ENCODE assay signal across 24 mouse cellular contexts in genomic region chr7:3450671-3451070, GRCm38 (mm10). TPM values are rescaled to one million over a fixed set of nuclear protein-coding genes. Genes with fewer than 3 reads are reported as not detected.
"Had no signal": no experiment of that assay in that cellular context is flagged by ENCODE, and none has a peak within 500 bp of the region (broad histone marks: within the 10 kb centered on the region; RNA-seq: fewer than 3 reads in every experiment).

No protein-coding gene starts in this region.

- H3K36me3 ChIP-seq: midbrain, embryonic 10.5 days; midbrain, embryonic 12.5 days; neural tube, embryonic 12.5 days had no signal

- H3K27ac ChIP-seq: midbrain, embryonic 10.5 days; midbrain, embryonic 12.5 days; neural tube, embryonic 12.5 days had no signal

- H3K9me3 ChIP-seq: midbrain, embryonic 10.5 days; midbrain, embryonic 12.5 days; neural tube, embryonic 12.5 days had no signal

- H3K4me1 ChIP-seq: midbrain, embryonic 10.5 days; midbrain, embryonic 12.5 days; neural tube, embryonic 12.5 days had no signal

- H3K4me3 ChIP-seq: midbrain, embryonic 10.5 days; midbrain, embryonic 12.5 days; neural tube, embryonic 12.5 days had no signal

- H3K9ac ChIP-seq: lung, embryonic 14.5 days; midbrain, embryonic 12.5 days; neural tube, embryonic 12.5 days had no signal

- H3K4me2 ChIP-seq: lung, embryonic 14.5 days; midbrain, embryonic 12.5 days; neural tube, embryonic 12.5 days had no signal

- DNase-seq: lung, adult 18-20 months; lung, embryonic 14.5 days; lung, postnatal 10 days; lung, postnatal 4 days; midbrain, embryonic 14.5 days; retina, postnatal 1 day; right cerebral cortex, adult 18-20 months; right cerebral cortex, postnatal 25 days; right cerebral cortex, postnatal 4 days; spleen, adult 18-20 months; thymus, adult 18-20 months; thymus, postnatal 14 days; thymus, postnatal 36 days had no signal

- H3K27me3 ChIP-seq: neural tube, embryonic 12.5 days had no signal

- ATAC-seq: midbrain, embryonic 16.5 days had no signal

RNA-seq across cellular contexts. Expression of gene Cacng6, which starts 26.7 kb away (rescaled TPM):
- total RNA-seq: megakaryocyte, adult 5-6 weeks; megakaryocyte-erythroid progenitor cell, adult 5-6 weeks; neutrophil, adult 5-6 weeks had no signal
- polyA plus RNA-seq: lung, embryonic 14.5 days; midbrain, embryonic 10.5 days; midbrain, embryonic 14.5 days; midbrain, embryonic 16.5 days; small intestine, adult 2 months had no signal

RNA-seq across cellular contexts. Expression of gene Tarm1, which starts 51.8 kb away (rescaled TPM):
- total RNA-seq: megakaryocyte-erythroid progenitor cell, adult 5-6 weeks had no signal
- polyA plus RNA-seq: lung, embryonic 14.5 days; lung, embryonic 16.5 days; midbrain, embryonic 10.5 days; midbrain, embryonic 12.5 days; midbrain, embryonic 14.5 days; midbrain, embryonic 16.5 days; neural tube, embryonic 12.5 days; neural tube, embryonic 14.5 days; small intestine, adult 2 months; stomach, embryonic 14.5 days had no signal
